Mouse (Mus musculus) bone marrow, adult 2 months (tissue): ENCODE results near the gene Gm49776. TPM values are rescaled to one million over a fixed set of nuclear protein-coding genes. Genes with fewer than 3 reads are reported as not detected.
"Not testable (repeated sequence)": the region's sequence is repeated elsewhere in the genome, so short reads cannot be mapped to it uniquely, and the experiment has no call there.

Source experiments
- H3K27ac ChIP-seq: fragments of 200-500 bp; 2 replicates; pipeline ENCODE4 v1.5.1; 2012; ENCODE audit warnings: low read depth, mild to moderate bottlenecking, control low read depth, inconsistent platforms, low read length; ENCODE audit not compliant: control insufficient read depth, poor library complexity, insufficient read depth
- H3K4me1 ChIP-seq: fragments of 200-500 bp; 2 replicates; pipeline ENCODE4 v1.6.1; 2011; ENCODE audit warnings: low read length; ENCODE audit not compliant: control insufficient read depth, insufficient read depth
- H3K4me3 ChIP-seq: fragments of 200-500 bp; replicated peaks from 2 replicates; pipeline ENCODE3; 2011; ENCODE audit warnings: mild to moderate bottlenecking, low read depth, low read length, control low read depth; ENCODE audit not compliant: control insufficient read depth
- CTCF ChIP-seq: fragments of 200-500 bp; IDR thresholded peaks from 2 replicates; pipeline ENCODE4 v1.5.1; 2011; ENCODE audit warnings: low read length, control low read depth; ENCODE audit not compliant: control insufficient read depth, insufficient read depth
- POLR2A ChIP-seq: fragments of 200-500 bp; IDR thresholded peaks from 2 replicates; pipeline ENCODE4 v1.6.1; 2011; ENCODE audit warnings: low read depth, mild to moderate bottlenecking, control low read depth, low read length, borderline replicate concordance; ENCODE audit not compliant: control insufficient read depth
- WGBS: fragments of 180-500 bp; shearing (Covaris S2); methylation state at CpG from one replicate; pipeline ENCODE4 v1.1.7; 2018; 5-methylcytosine and 5-hydroxymethylcytosine counted together
- polyA plus RNA-seq: library from polyadenylated mRNA; stranded (reverse); fragments of >200 nt; gene quantifications from 2 replicates; pipeline ENCODE4 v1.2.4, GENCODE M21; 2011; ENCODE audit warnings: low replicate concordance; ENCODE audit not compliant: missing spikeins, insufficient read depth, insufficient read length

Gene Gm49776
- polyA plus RNA-seq, 1 experiment: not detected

GRCm38 (mm10) chr16:18202061-18202460 is 56.1 kb downstream of the Gm49776 start:
- TF ChIP-seq CTCF (no peak), POLR2A (no peak)
- H3K27ac ChIP-seq: no peak overlapping the region
- WGBS: 77% methylated on average over 1 of the region's 1 CpGs
- H3K4me3 ChIP-seq: no peak overlapping the region
- H3K4me1 ChIP-seq: no peaks in the 10 kb centered on the region

GRCm38 (mm10) chr16:18201620-18202019 is 56.5 kb downstream of the Gm49776 start:
- H3K4me3 ChIP-seq: no peak overlapping the region
- TF ChIP-seq POLR2A (no peak), CTCF (no peak)
- WGBS: 71% methylated on average over 1 of the region's 1 CpGs

GRCm38 (mm10) chr16:18200062-18200461 is 58.1 kb downstream of the Gm49776 start:
- TF ChIP-seq POLR2A: no peak
- TF ChIP-seq CTCF: no peak
- Histone ChIP-seq H3K4me3 (no peak overlapping the region), H3K27ac (no peak overlapping the region), H3K4me1 (no peaks in the 10 kb centered on the region)
- 69% methylated on average over 2 of the region's 2 CpGs for WGBS

More at GRCm38 (mm10) chr16:18201620-18202019, 56.5 kb downstream of the Gm49776 start:
- H3K27ac ChIP-seq: no peak overlapping the region
- H3K4me1 ChIP-seq: no peaks in the 10 kb centered on the region

GRCm38 (mm10) chr16:18198365-18199098 is 59.6 kb downstream of the Gm49776 start:
- Histone ChIP-seq H3K27ac (no peak overlapping the region; the same call in 1 of the 2 replicates), H3K4me1 (no peaks in the 10 kb centered on the region), H3K4me3 (no peak overlapping the region)
- TF ChIP-seq POLR2A: no peak
- no peak for TF ChIP-seq CTCF
- 86% methylated on average over 10 of the region's 10 CpGs for WGBS

- H3K4me1 ChIP-seq: no peaks in the 10 kb centered on the region
- 83% methylated on average over 6 of the region's 6 CpGs for WGBS
- H3K27ac ChIP-seq: no peak overlapping the region; the same call in 1 of the 2 replicates
- no peak overlapping the region for H3K4me3 ChIP-seq
- TF ChIP-seq POLR2A (no peak), CTCF (no peak)
Observed at GRCm38 (mm10) chr16:18197881-18198280, 60.2 kb downstream of the Gm49776 start.

- not testable (repeated sequence) for H3K4me3 ChIP-seq, H3K27ac ChIP-seq
- WGBS: 68% methylated on average over 3 of the region's 3 CpGs
Observed at GRCm38 (mm10) chr16:18195561-18195960, 62.6 kb downstream of the Gm49776 start.

More at GRCm38 (mm10) chr16:18195561-18195960, 62.6 kb downstream of the Gm49776 start:
- not testable (repeated sequence) for H3K4me1 ChIP-seq

Other genes with a start within 250 kb of the Gm49776 start
- gene Dgcr6, start 205.5 kb downstream of the Gm49776 start, polyA plus RNA-seq: 39.7 and 71.5 TPM in 2 replicates
- gene Prodh, start 168.1 kb downstream of the Gm49776 start, polyA plus RNA-seq: 7.8 and 20.6 TPM in 2 replicates
- 0.77 and 1.2 TPM in 2 replicates for gene Rtn4r, start 130.7 kb downstream of the Gm49776 start, polyA plus RNA-seq
- gene Ccdc188, start 40.4 kb downstream of the Gm49776 start, polyA plus RNA-seq: not detected in 2 replicates
- 3.6 and 11.7 TPM in 2 replicates for gene Zdhhc8, start 23.2 kb downstream of the Gm49776 start, polyA plus RNA-seq
- gene Trmt2a, start 9.6 kb downstream of the Gm49776 start, polyA plus RNA-seq: 62.6 and 104 TPM in 2 replicates
- 90.1 and 125 TPM in 2 replicates for gene Ranbp1, start 9.6 kb downstream of the Gm49776 start, polyA plus RNA-seq
- gene Dgcr8, start 30.9 kb upstream of the Gm49776 start, polyA plus RNA-seq: 37.4 and 48.8 TPM in 2 replicates
- 49.3 and 54.7 TPM in 2 replicates for gene Tango2, start 89.8 kb upstream of the Gm49776 start, polyA plus RNA-seq
- gene Arvcf, start 89.9 kb upstream of the Gm49776 start, polyA plus RNA-seq: 4.7 and 13.7 TPM in 2 replicates
- gene Txnrd2, start 168.1 kb upstream of the Gm49776 start, polyA plus RNA-seq: 66.6 and 86.0 TPM in 2 replicates
- 40.6 and 53.8 TPM in 2 replicates for gene Comt, start 168.5 kb upstream of the Gm49776 start, polyA plus RNA-seq
- gene Gnb1l, start 240.4 kb upstream of the Gm49776 start, polyA plus RNA-seq: 2.6 and 11.3 TPM in 2 replicates
- 1.5 TPM in 1 of 2 replicates, not detected in the other for gene Rtl10, start 240.6 kb upstream of the Gm49776 start, polyA plus RNA-seq